Mouse (Mus musculus): Measurements from ENCODE around the gene Rgs6. TPM values are rescaled to one million over a fixed set of nuclear protein-coding genes. Genes with fewer than 3 reads are reported as not detected.

The Rgs6 gene
- polyA plus RNA-seq, 1 experiment from 2014 or later = 0.69 TPM

DNA sequence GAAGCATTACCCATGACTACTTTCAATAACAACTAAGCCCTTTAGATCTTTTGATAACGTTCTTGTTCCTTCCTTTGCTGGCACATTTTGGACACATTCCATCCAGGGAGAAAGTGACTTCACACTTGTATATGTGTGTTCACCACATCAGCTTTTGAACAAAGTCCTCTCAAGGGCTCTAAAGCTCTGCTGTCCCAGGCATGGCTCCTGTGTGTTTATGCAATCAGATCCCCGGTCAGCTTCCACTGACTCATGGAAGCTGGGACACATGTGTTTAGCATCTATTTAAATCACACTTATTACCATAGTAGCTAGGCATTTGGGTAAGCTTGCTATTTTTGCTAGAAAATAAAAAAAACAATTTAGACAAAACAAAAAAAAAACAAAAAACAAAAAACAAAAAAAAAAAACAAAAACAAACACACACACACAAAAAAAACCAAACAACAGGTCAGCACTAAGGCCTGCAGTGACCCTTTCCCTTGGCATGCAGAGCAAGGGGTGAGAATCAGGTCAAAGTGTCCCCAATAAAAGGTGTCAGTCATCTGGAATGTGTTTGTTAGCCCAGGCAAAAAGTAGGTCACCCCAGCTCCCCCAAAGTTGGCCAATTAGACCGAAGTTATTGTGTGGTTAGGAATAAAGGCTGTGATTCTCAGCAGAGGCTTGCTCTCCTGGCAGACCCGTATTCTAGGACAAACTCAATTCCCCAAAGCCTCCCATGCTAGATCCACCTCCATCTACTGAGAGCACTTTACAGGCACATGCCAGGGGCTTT, 267.4 kb downstream of the Rgs6 start:
- Histone ChIP-seq H3K4me1 (ENCODE audit: control insufficient read depth, insufficient read depth, low read length) (no peaks in the 10 kb centered on the region), H3K36me3 (ENCODE audit: control insufficient read depth, insufficient read depth, low read length) (no peaks in the 10 kb centered on the region), H3K27me3 (ENCODE audit: control insufficient read depth, insufficient read depth, low read length) (no peaks in the 10 kb centered on the region), H3K4me3 (ENCODE audit: low read depth, low read length) (no peak overlapping the region), H3K9me3 (ENCODE audit: control insufficient read depth, low read length) (no peaks in the 10 kb centered on the region), H3K4me2 (ENCODE audit: low read depth) (no peak overlapping the region), H3K27ac (ENCODE audit: low read depth, low read length) (no peak overlapping the region), H3K9ac (ENCODE audit: low read length) (no peak overlapping the region)
- no peak for ATAC-seq (ENCODE audit: insufficient read depth, low FRiP score, low TSS enrichment)
- 76% methylated on average over 4 of the region's 4 CpGs for WGBS
- DNase-seq (ENCODE audit: low spot score) = no peak

GRCm38 (mm10) chr12:82865686-82866085, 277.6 kb downstream of the Rgs6 start:
- H3K9me3 ChIP-seq (ENCODE audit: control insufficient read depth, low read length) = no peaks in the 10 kb centered on the region
- H3K36me3 ChIP-seq (ENCODE audit: control insufficient read depth, insufficient read depth, low read length) = no peaks in the 10 kb centered on the region
- no peaks in the 10 kb centered on the region for H3K27me3 ChIP-seq (ENCODE audit: control insufficient read depth, insufficient read depth, low read length)
- H3K4me3 ChIP-seq (ENCODE audit: low read depth, low read length) = no peak overlapping the region
- H3K9ac ChIP-seq (ENCODE audit: low read length) = no peak overlapping the region
- ATAC-seq (ENCODE audit: insufficient read depth, low FRiP score, low TSS enrichment) (no peak), DNase-seq (ENCODE audit: low spot score) (no peak)
- no peak overlapping the region for H3K27ac ChIP-seq (ENCODE audit: low read depth, low read length)
- 64% methylated on average over 2 of the region's 2 CpGs for WGBS
- no peak overlapping the region for H3K4me2 ChIP-seq (ENCODE audit: low read depth)
- no peaks in the 10 kb centered on the region for H3K4me1 ChIP-seq (ENCODE audit: control insufficient read depth, insufficient read depth, low read length)

DNA sequence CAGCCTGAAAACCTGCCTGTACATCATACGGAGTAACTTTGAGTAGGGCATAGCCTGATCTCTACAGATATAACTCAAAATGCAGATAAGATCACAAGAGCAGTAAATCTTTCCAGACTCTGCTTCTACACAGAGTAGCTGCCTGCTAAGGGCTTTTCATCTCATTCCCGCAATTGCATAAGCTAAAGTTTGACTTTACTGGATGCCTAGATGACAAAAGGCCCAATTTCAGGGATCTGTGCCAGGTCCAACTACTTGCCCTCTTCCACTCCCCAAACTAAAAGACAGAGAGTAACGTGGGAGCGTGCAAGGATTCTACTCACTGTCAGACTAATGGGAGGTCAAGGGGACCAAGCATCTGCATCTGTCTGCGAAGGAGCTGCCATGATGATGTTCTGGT, 292.6 kb downstream of the Rgs6 start:
- Histone ChIP-seq H3K27ac (ENCODE audit: low read depth, low read length) (no peak overlapping the region), H3K4me1 (ENCODE audit: control insufficient read depth, insufficient read depth, low read length) (no peaks in the 10 kb centered on the region), H3K9me3 (ENCODE audit: control insufficient read depth, low read length) (no peaks in the 10 kb centered on the region), H3K4me3 (ENCODE audit: low read depth, low read length) (no peak overlapping the region), H3K9ac (ENCODE audit: low read length) (no peak overlapping the region), H3K4me2 (ENCODE audit: low read depth) (no peak overlapping the region), H3K36me3 (ENCODE audit: control insufficient read depth, insufficient read depth, low read length) (no peaks in the 10 kb centered on the region), H3K27me3 (ENCODE audit: control insufficient read depth, insufficient read depth, low read length) (no peaks in the 10 kb centered on the region)
- DNase-seq (ENCODE audit: low spot score) (no peak), ATAC-seq (ENCODE audit: insufficient read depth, low FRiP score, low TSS enrichment) (no peak)
- WGBS = 93% methylated on average over 5 of the region's 5 CpGs

DNA sequence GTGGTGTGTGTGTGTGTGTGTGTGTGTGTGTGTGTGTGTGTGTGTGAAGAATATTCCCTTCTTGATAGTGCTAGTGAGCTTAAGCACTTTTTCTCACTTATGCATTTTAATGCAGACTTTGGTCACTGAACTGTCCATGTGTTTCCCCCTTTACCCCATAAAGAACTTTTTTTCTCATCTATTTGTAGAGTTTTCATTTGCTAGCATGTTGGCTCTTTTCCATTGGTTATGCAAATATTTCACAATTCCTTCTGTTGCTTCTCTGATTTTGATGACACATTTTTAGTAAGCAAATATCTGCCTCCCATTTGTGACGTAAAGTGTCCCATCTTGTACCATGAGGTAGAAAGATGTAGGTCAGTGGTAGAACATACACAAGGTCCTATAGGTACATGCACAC, 295.0 kb downstream of the Rgs6 start:
- no peak overlapping the region for H3K9ac ChIP-seq (ENCODE audit: low read length)
- no peaks in the 10 kb centered on the region for H3K9me3 ChIP-seq (ENCODE audit: control insufficient read depth, low read length)
- WGBS = 92% methylated on average over 1 of the region's 1 CpGs
- H3K4me2 ChIP-seq (ENCODE audit: low read depth) = no peak overlapping the region
- no peak overlapping the region for H3K27ac ChIP-seq (ENCODE audit: low read depth, low read length)
- ATAC-seq (ENCODE audit: insufficient read depth, low FRiP score, low TSS enrichment) (no peak), DNase-seq (ENCODE audit: low spot score) (no peak)
- H3K4me1 ChIP-seq (ENCODE audit: control insufficient read depth, insufficient read depth, low read length) = no peaks in the 10 kb centered on the region
- H3K27me3 ChIP-seq (ENCODE audit: control insufficient read depth, insufficient read depth, low read length) = no peaks in the 10 kb centered on the region
- H3K36me3 ChIP-seq (ENCODE audit: control insufficient read depth, insufficient read depth, low read length) = no peaks in the 10 kb centered on the region
- no peak overlapping the region for H3K4me3 ChIP-seq (ENCODE audit: low read depth, low read length)

DNA sequence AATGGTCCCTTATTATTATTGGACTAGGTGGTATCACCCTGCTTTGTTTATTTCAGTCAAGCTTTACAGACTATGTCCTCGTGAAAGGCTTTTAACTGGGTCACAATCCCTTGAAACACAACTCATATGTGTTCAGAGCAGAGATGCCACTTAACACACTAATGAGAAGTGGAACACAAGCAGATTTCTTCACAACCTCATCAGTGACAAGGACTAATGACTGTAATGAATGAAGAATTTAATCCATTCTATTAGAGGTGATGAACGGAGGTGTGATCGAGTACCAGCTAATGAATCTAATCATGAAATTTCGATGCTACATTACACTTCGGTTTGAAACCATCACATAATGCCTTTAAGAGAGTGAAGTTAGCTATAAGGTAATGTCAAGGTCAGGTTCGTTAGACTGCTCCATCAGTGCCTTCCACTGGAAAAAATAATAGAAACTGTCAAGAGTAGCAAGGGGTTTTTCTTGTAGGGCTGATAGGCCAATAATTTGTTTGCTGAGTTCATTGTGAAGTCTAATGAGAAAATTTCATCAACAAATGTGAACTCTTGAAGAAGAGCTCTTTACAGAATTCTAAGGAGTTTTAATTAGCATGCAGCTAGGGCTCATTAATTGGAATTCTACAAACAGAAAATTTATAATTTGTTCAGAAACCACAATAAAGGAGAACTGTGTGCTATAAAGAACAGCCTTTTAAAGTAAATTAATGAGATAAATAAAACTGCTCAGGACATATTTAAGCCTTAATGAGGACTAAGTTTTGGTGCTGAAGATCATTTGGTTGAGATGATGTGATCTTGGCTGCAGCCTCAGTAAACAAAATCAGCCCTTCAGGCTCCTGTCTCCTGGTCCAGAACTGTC, 307.1 kb downstream of the Rgs6 start:
- Histone ChIP-seq H3K27ac (ENCODE audit: low read depth, low read length) (no peak overlapping the region), H3K36me3 (ENCODE audit: control insufficient read depth, insufficient read depth, low read length) (no peaks in the 10 kb centered on the region), H3K4me1 (ENCODE audit: control insufficient read depth, insufficient read depth, low read length) (no peaks in the 10 kb centered on the region), H3K27me3 (ENCODE audit: control insufficient read depth, insufficient read depth, low read length) (no peaks in the 10 kb centered on the region), H3K9me3 (ENCODE audit: control insufficient read depth, low read length) (no peaks in the 10 kb centered on the region), H3K4me3 (ENCODE audit: low read depth, low read length) (no peak overlapping the region), H3K9ac (ENCODE audit: low read length) (no peak overlapping the region), H3K4me2 (ENCODE audit: low read depth) (no peak overlapping the region)
- no peak for DNase-seq (ENCODE audit: low spot score)
- ATAC-seq (ENCODE audit: insufficient read depth, low FRiP score, low TSS enrichment) = no peak
- 86% methylated on average over 6 of the region's 6 CpGs for WGBS

- 75% methylated on average over 1 of the region's 1 CpGs for WGBS
- Histone ChIP-seq H3K36me3 (ENCODE audit: control insufficient read depth, insufficient read depth, low read length) (no peaks in the 10 kb centered on the region), H3K4me2 (ENCODE audit: low read depth) (no peak overlapping the region), H3K4me1 (ENCODE audit: control insufficient read depth, insufficient read depth, low read length) (no peaks in the 10 kb centered on the region), H3K27me3 (ENCODE audit: control insufficient read depth, insufficient read depth, low read length) (no peaks in the 10 kb centered on the region), H3K27ac (ENCODE audit: low read depth, low read length) (no peak overlapping the region), H3K4me3 (ENCODE audit: low read depth, low read length) (no peak overlapping the region), H3K9me3 (ENCODE audit: control insufficient read depth, low read length) (no peaks in the 10 kb centered on the region), H3K9ac (ENCODE audit: low read length) (no peak overlapping the region)
- DNase-seq (ENCODE audit: low spot score) (no peak), ATAC-seq (ENCODE audit: insufficient read depth, low FRiP score, low TSS enrichment) (no peak)
These were observed 317.7 kb downstream of the Rgs6 start for GRCm38 (mm10) chr12:82905773-82906172.

- Histone ChIP-seq H3K9ac (ENCODE audit: low read length) (no peak overlapping the region), H3K27ac (ENCODE audit: low read depth, low read length) (no peak overlapping the region), H3K36me3 (ENCODE audit: control insufficient read depth, insufficient read depth, low read length) (no peaks in the 10 kb centered on the region), H3K4me2 (ENCODE audit: low read depth) (no peak overlapping the region), H3K27me3 (ENCODE audit: control insufficient read depth, insufficient read depth, low read length) (no peaks in the 10 kb centered on the region), H3K4me1 (ENCODE audit: control insufficient read depth, insufficient read depth, low read length) (no peaks in the 10 kb centered on the region), H3K9me3 (ENCODE audit: control insufficient read depth, low read length) (no peaks in the 10 kb centered on the region), H3K4me3 (ENCODE audit: low read depth, low read length) (no peak overlapping the region)
- 87% methylated on average over 2 of the region's 2 CpGs for WGBS
- ATAC-seq (ENCODE audit: insufficient read depth, low FRiP score, low TSS enrichment) (no peak), DNase-seq (ENCODE audit: low spot score) (no peak)
These were observed 322.8 kb downstream of the Rgs6 start for GRCm38 (mm10) chr12:82910846-82911245.

GRCm38 (mm10) chr12:82914127-82914526, 326.0 kb downstream of the Rgs6 start:
- H3K9me3 ChIP-seq (ENCODE audit: control insufficient read depth, low read length) = no peaks in the 10 kb centered on the region
- no peaks in the 10 kb centered on the region for H3K27me3 ChIP-seq (ENCODE audit: control insufficient read depth, insufficient read depth, low read length)
- DNase-seq (ENCODE audit: low spot score) (no peak), ATAC-seq (ENCODE audit: insufficient read depth, low FRiP score, low TSS enrichment) (no peak)
- no peaks in the 10 kb centered on the region for H3K36me3 ChIP-seq (ENCODE audit: control insufficient read depth, insufficient read depth, low read length)
- H3K4me2 ChIP-seq (ENCODE audit: low read depth) = no peak overlapping the region
- WGBS = 88% methylated on average over 4 of the region's 4 CpGs
- no peak overlapping the region for H3K9ac ChIP-seq (ENCODE audit: low read length)
- H3K27ac ChIP-seq (ENCODE audit: low read depth, low read length) = no peak overlapping the region
- H3K4me1 ChIP-seq (ENCODE audit: control insufficient read depth, insufficient read depth, low read length) = no peaks in the 10 kb centered on the region
- no peak overlapping the region for H3K4me3 ChIP-seq (ENCODE audit: low read depth, low read length)

DNA sequence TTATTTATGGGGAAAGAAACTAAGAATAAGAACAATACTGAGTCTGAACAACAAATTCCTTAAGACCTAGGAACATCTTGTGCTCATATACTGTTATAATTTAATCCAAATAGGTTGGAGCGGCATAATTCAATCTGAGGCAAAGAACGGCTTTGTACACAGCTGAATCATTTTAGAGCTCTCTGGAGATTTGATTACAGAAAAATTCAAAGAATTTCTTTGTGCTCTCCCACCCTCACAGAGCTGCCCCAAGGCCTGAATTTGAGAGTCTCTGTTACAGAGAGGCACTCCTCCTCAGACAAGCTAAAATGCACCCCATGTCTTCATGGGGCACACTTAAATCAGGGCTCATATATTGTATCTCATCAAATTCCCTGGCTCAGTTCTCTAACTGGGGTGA, 332.1 kb downstream of the Rgs6 start:
- H3K4me1 ChIP-seq (ENCODE audit: control insufficient read depth, insufficient read depth, low read length) = no peaks in the 10 kb centered on the region
- H3K27ac ChIP-seq (ENCODE audit: low read depth, low read length) = no peak overlapping the region
- no peak overlapping the region for H3K4me2 ChIP-seq (ENCODE audit: low read depth)
- no peak overlapping the region for H3K4me3 ChIP-seq (ENCODE audit: low read depth, low read length)
- DNase-seq (ENCODE audit: low spot score) (no peak), ATAC-seq (ENCODE audit: insufficient read depth, low FRiP score, low TSS enrichment) (no peak)
- WGBS = 65% methylated on average over 2 of the region's 2 CpGs
- H3K27me3 ChIP-seq (ENCODE audit: control insufficient read depth, insufficient read depth, low read length) = no peaks in the 10 kb centered on the region
- H3K9me3 ChIP-seq (ENCODE audit: control insufficient read depth, low read length) = no peaks in the 10 kb centered on the region
- no peak overlapping the region for H3K9ac ChIP-seq (ENCODE audit: low read length)
- H3K36me3 ChIP-seq (ENCODE audit: control insufficient read depth, insufficient read depth, low read length) = no peaks in the 10 kb centered on the region

All from neural tube, embryonic 11.5 days (tissue).